Comparison of ENCODE assay signal across 1 mouse cellular context in genomic region chr10:30600094-30600534, GRCm38 (mm10).
A peak's percentile ranks its signal among the peaks of the same experiment; 100 is the strongest.
TF ChIP-seq lines count a peak whose summit lies in the region.

No protein-coding gene starts in this region.

TF ChIP-seq in MEL, 35 proteins besides CTCF, POLR2A, EP300 and RAD21 (continued from another document):
- TF ChIP-seq CHD2 (IDR thresholded peaks at IDR 0.05; ENCODE audit: low read length) (no peak), ZNF384 (IDR thresholded peaks at IDR 0.05; ENCODE audit: low read depth, low read length) (no peak), CHD1 (IDR thresholded peaks at IDR 0.05; ENCODE audit: low read depth, low read length) (0 out of 2 replicates have a peak, but pooled peaks have one; percentile 71), POLR2AphosphoS5 (IDR thresholded peaks at IDR 0.05; ENCODE audit: borderline replicate concordance, low read depth, low read length) (no peak), MXI1 (IDR thresholded peaks at IDR 0.05; ENCODE audit: low read depth, low read length) (peak; percentile 99), MYC (IDR thresholded peaks at IDR 0.05; ENCODE audit: low read depth, low read length) (peak; percentile 95), SIN3A (IDR thresholded peaks at IDR 0.05; ENCODE audit: low read length) (peak; percentile 91), SMC3 (IDR thresholded peaks at IDR 0.05; ENCODE audit: low read depth, low read length) (no peak), ZMIZ1 (IDR thresholded peaks at IDR 0.05; ENCODE audit: low read depth, low read length) (no peak), NRF1 (IDR thresholded peaks at IDR 0.05; ENCODE audit: insufficient read depth, low read depth, low read length, poor library complexity, severe bottlenecking) (no peak), MAX (IDR thresholded peaks at IDR 0.05; ENCODE audit: low read length) (peak; percentile 90), BHLHE40 (IDR thresholded peaks at IDR 0.05; ENCODE audit: borderline replicate concordance, low read depth, low read length) (peak; percentile 83), ZKSCAN1 (IDR thresholded peaks at IDR 0.05; ENCODE audit: low read depth, low read length) (no peak)
